28 mouse cellular contexts compared by ENCODE assay signal in genomic region chr11:121111601-121112000, GRCm38 (mm10). TPM values are rescaled to one million over a fixed set of nuclear protein-coding genes. Genes with fewer than 3 reads are reported as not detected.
DNase-seq lines count a peak whose midpoint lies in the region; ATAC-seq and TF ChIP-seq lines count a peak whose summit lies in the region.
"Had no signal": no experiment of that assay in that cellular context is flagged by ENCODE, and none has a peak within 500 bp of the region (broad histone marks: within the 10 kb centered on the region; RNA-seq: fewer than 3 reads in every experiment).

No protein-coding gene starts in this region.

- H3K4me3 ChIP-seq in heart, embryonic 10.5 days: no peak overlapping the region
- no peak overlapping the region for H3K4me3 ChIP-seq in heart, embryonic 12.5 days
- H3K4me3 ChIP-seq in myocyte: no peak overlapping the region
- H3K4me3 ChIP-seq: embryonic facial prominence, embryonic 12.5 days; forebrain, embryonic 10.5 days; heart, embryonic 15.5 days; intestine, embryonic 15.5 days; limb, embryonic 10.5 days; limb, embryonic 15.5 days; liver, embryonic 13.5 days; midbrain, embryonic 12.5 days had no signal

- H3K9ac ChIP-seq in heart, embryonic 12.5 days: no peak overlapping the region
- H3K9ac ChIP-seq: embryonic facial prominence, embryonic 12.5 days; forebrain, postnatal 0 days; heart, embryonic 15.5 days; intestine, embryonic 15.5 days; limb, embryonic 15.5 days; liver, embryonic 13.5 days; midbrain, embryonic 12.5 days had no signal

- DNase-seq in cerebellum, adult 9-10 months: peak; percentile 10
- DNase-seq in cerebellum, postnatal 25 days: no peak
- DNase-seq in heart, embryonic 10.5 days (ENCODE audit: low spot score): no peak
- DNase-seq in 3T3-L1 (ENCODE audit: low read depth, low spot score): peak; percentile 72
- DNase-seq in kidney, adult 9 months: no peak
- DNase-seq: forebrain, postnatal 0 days; gastrocnemius, postnatal 10 days; kidney, postnatal 4 days; liver, embryonic 13.5 days; lung, adult 18-20 months; lung, postnatal 14 days; thymus, adult 18-20 months; thymus, postnatal 25 days had no signal

- no peak for ATAC-seq in heart, embryonic 12.5 days (ENCODE audit: insufficient number of reproducible peaks, low FRiP score)
- ATAC-seq: forebrain, postnatal 0 days; hindbrain, embryonic 16.5 days; intestine, embryonic 15.5 days had no signal

- peaks cover 6% of the 10 kb centered on the region for H3K27me3 ChIP-seq in heart, embryonic 10.5 days (ENCODE audit: insufficient read depth, poor library complexity, severe bottlenecking)
- peaks cover 20% of the 10 kb centered on the region for H3K27me3 ChIP-seq in heart, embryonic 12.5 days (replicated peaks)
- peaks cover 6% of the 10 kb centered on the region for H3K27me3 ChIP-seq in myocyte (ENCODE audit: control insufficient read depth, insufficient read depth, insufficient read length)
- H3K27me3 ChIP-seq: embryonic facial prominence, embryonic 12.5 days; heart, embryonic 15.5 days; intestine, embryonic 15.5 days; limb, embryonic 15.5 days; liver, embryonic 13.5 days; midbrain, embryonic 12.5 days had no signal

- TF ChIP-seq POLR2A in myocyte (IDR thresholded peaks at IDR 0.05; ENCODE audit: insufficient read length, low read depth): no peak

- no peak overlapping the region for H3K4me2 ChIP-seq in heart, embryonic 12.5 days
- H3K4me2 ChIP-seq in myocyte (ENCODE audit: low read depth): peak overlapping the region; percentile 4
- H3K4me2 ChIP-seq: embryonic facial prominence, embryonic 12.5 days; heart, embryonic 15.5 days; intestine, embryonic 15.5 days; limb, embryonic 15.5 days; liver, embryonic 13.5 days; midbrain, embryonic 12.5 days had no signal

- peaks cover 23% of the 10 kb centered on the region for H3K4me1 ChIP-seq in heart, embryonic 10.5 days
- H3K4me1 ChIP-seq in heart, embryonic 12.5 days (replicated peaks): peaks cover 34% of the 10 kb centered on the region
- H3K4me1 ChIP-seq: embryonic facial prominence, embryonic 12.5 days; forebrain, embryonic 10.5 days; limb, embryonic 10.5 days; limb, embryonic 15.5 days had no signal

- H3K9me3 ChIP-seq in heart, embryonic 10.5 days: no peaks in the 10 kb centered on the region
- no peaks in the 10 kb centered on the region for H3K9me3 ChIP-seq in heart, embryonic 12.5 days (replicated peaks)
- H3K9me3 ChIP-seq: embryonic facial prominence, embryonic 12.5 days; forebrain, embryonic 10.5 days; heart, embryonic 15.5 days; intestine, embryonic 15.5 days; limb, embryonic 10.5 days; limb, embryonic 15.5 days; liver, embryonic 13.5 days; midbrain, embryonic 12.5 days had no signal

- 83% methylated on average over 1 of the region's 1 CpGs for WGBS in heart, embryonic 10.5 days
- 60% methylated on average over 1 of the region's 1 CpGs for WGBS in heart, embryonic 12.5 days

- no peak overlapping the region for H3ac ChIP-seq in myocyte (ENCODE audit: control insufficient read depth, insufficient read length)

- H3K79me2 ChIP-seq in myocyte (ENCODE audit: control insufficient read depth, insufficient read depth): no peaks in the 10 kb centered on the region

- 0 out of 2 replicates have a peak overlapping the region, but pooled peaks have one; percentile 29 for H3K27ac ChIP-seq in heart, embryonic 10.5 days
- H3K27ac ChIP-seq in heart, embryonic 12.5 days (ENCODE audit: poor library complexity, severe bottlenecking): no peak overlapping the region
- H3K27ac ChIP-seq: embryonic facial prominence, embryonic 12.5 days; forebrain, embryonic 10.5 days; heart, embryonic 15.5 days; intestine, embryonic 15.5 days; kidney, postnatal 0 days; limb, embryonic 10.5 days; limb, embryonic 15.5 days; liver, embryonic 13.5 days; midbrain, embryonic 12.5 days had no signal

- H3K36me3 ChIP-seq in heart, embryonic 10.5 days: no peaks in the 10 kb centered on the region
- no peaks in the 10 kb centered on the region for H3K36me3 ChIP-seq in heart, embryonic 12.5 days
- H3K36me3 ChIP-seq in myocyte (ENCODE audit: control insufficient read depth, insufficient read depth): no peaks in the 10 kb centered on the region
- H3K36me3 ChIP-seq: embryonic facial prominence, embryonic 12.5 days; forebrain, embryonic 10.5 days; heart, embryonic 15.5 days; intestine, embryonic 15.5 days; limb, embryonic 10.5 days; limb, embryonic 15.5 days; liver, embryonic 13.5 days; midbrain, embryonic 12.5 days had no signal

TF ChIP-seq in myocyte, 11 proteins besides CTCF, POLR2A, EP300 and RAD21:
- TF ChIP-seq E2F4 (IDR thresholded peaks at IDR 0.05; ENCODE audit: insufficient read depth) (no peak), TCF3 (IDR thresholded peaks at IDR 0.05; ENCODE audit: insufficient read length, low read depth) (no peak), MYOG (IDR thresholded peaks at IDR 0.05; ENCODE audit: control insufficient read depth in 1 of 3, insufficient read depth in 1 of 3, insufficient read length in 2 of 3, low read depth in 2 of 3) (peak in 1 of 3 experiments; percentile 23), MAX (IDR thresholded peaks at IDR 0.05; ENCODE audit: low read depth) (no peak), POLR2AphosphoS2 (IDR thresholded peaks at IDR 0.05; ENCODE audit: insufficient read length, low read depth) (no peak)
TF ChIP-seq in myocyte: peak in this region for 1.

RNA-seq across cellular contexts. Expression of gene Tex19.2, which starts 6.9 kb away (rescaled TPM):
- polyA plus RNA-seq in heart, embryonic 10.5 days (2016; fragmentation: Nextera tagmentation; extraction: Ambion mirVana): not detected in 2 replicates
- not detected in 2 replicates for polyA plus RNA-seq in heart, embryonic 12.5 days (2016; fragmentation: Nextera tagmentation; extraction: Ambion mirVana)
- polyA plus RNA-seq in myocyte (2012; fragmentation: generic; extraction: Trizol): 0.05 TPM
- polyA plus RNA-seq: forebrain, postnatal 0 days; heart, embryonic 15.5 days; hindbrain, embryonic 11.5 days; hindbrain, embryonic 16.5 days; intestine, embryonic 15.5 days; kidney, adult 2 months; limb, embryonic 10.5 days; limb, embryonic 15.5 days; midbrain, embryonic 12.5 days; neural tube, embryonic 14.5 days; stomach, embryonic 14.5 days had no signal

RNA-seq across cellular contexts. Expression of gene Sectm1a, which starts 30.6 kb away (rescaled TPM):
- polyA plus RNA-seq in heart, embryonic 10.5 days (2016; fragmentation: Nextera tagmentation; extraction: Ambion mirVana): not detected in 2 replicates
- polyA plus RNA-seq in heart, embryonic 12.5 days (2016; fragmentation: Nextera tagmentation; extraction: Ambion mirVana): not detected in 2 replicates
- 0.12 TPM for polyA plus RNA-seq in myocyte (2012; fragmentation: generic; extraction: Trizol)
- polyA plus RNA-seq: embryonic facial prominence, embryonic 12.5 days; forebrain, embryonic 10.5 days; forebrain, postnatal 0 days; heart, embryonic 15.5 days; hindbrain, embryonic 11.5 days; hindbrain, embryonic 16.5 days; limb, embryonic 10.5 days; midbrain, embryonic 12.5 days; neural tube, embryonic 14.5 days; stomach, embryonic 14.5 days had no signal

RNA-seq across cellular contexts. Expression of gene Tex19.1, which starts 34.3 kb away (rescaled TPM):
- 0.10 and 0.14 TPM in 2 replicates for polyA plus RNA-seq in heart, embryonic 10.5 days (2016; fragmentation: Nextera tagmentation; extraction: Ambion mirVana)
- polyA plus RNA-seq in heart, embryonic 12.5 days (2016; fragmentation: Nextera tagmentation; extraction: Ambion mirVana): 0.15 and 0.54 TPM in 2 replicates
- not detected for polyA plus RNA-seq in myocyte (2012; fragmentation: generic; extraction: Trizol)
- polyA plus RNA-seq: embryonic facial prominence, embryonic 12.5 days; forebrain, embryonic 10.5 days; forebrain, postnatal 0 days; heart, embryonic 15.5 days; hindbrain, embryonic 11.5 days; hindbrain, embryonic 16.5 days; intestine, embryonic 15.5 days; kidney, adult 2 months; kidney, postnatal 0 days; limb, embryonic 10.5 days; limb, embryonic 15.5 days; midbrain, embryonic 12.5 days; neural tube, embryonic 14.5 days; stomach, embryonic 14.5 days had no signal

RNA-seq across cellular contexts. Expression of gene Sectm1b, which starts 48.2 kb away (rescaled TPM):
- polyA plus RNA-seq in heart, embryonic 10.5 days (2016; fragmentation: Nextera tagmentation; extraction: Ambion mirVana): not detected in 2 replicates
- not detected in 2 replicates for polyA plus RNA-seq in heart, embryonic 12.5 days (2016; fragmentation: Nextera tagmentation; extraction: Ambion mirVana)
- polyA plus RNA-seq in myocyte (2012; fragmentation: generic; extraction: Trizol): not detected
- polyA plus RNA-seq: embryonic facial prominence, embryonic 12.5 days; forebrain, embryonic 10.5 days; forebrain, postnatal 0 days; heart, embryonic 15.5 days; hindbrain, embryonic 11.5 days; hindbrain, embryonic 16.5 days; limb, embryonic 10.5 days; midbrain, embryonic 12.5 days; neural tube, embryonic 14.5 days had no signal

RNA-seq across cellular contexts. Expression of gene Uts2r, which starts 48.5 kb away (rescaled TPM):
- polyA plus RNA-seq in heart, embryonic 10.5 days (2016; fragmentation: Nextera tagmentation; extraction: Ambion mirVana): 0.08 TPM in 1 of 2 replicates, not detected in the other
- polyA plus RNA-seq in heart, embryonic 12.5 days (2016; fragmentation: Nextera tagmentation; extraction: Ambion mirVana): not detected in 2 replicates
- 0.20 TPM for polyA plus RNA-seq in myocyte (2012; fragmentation: generic; extraction: Trizol)
- polyA plus RNA-seq: forebrain, embryonic 10.5 days; heart, embryonic 15.5 days; intestine, embryonic 15.5 days; kidney, adult 2 months; kidney, postnatal 0 days; liver, embryonic 13.5 days; stomach, embryonic 14.5 days had no signal

Comparison
In these comparisons a context has a peak if more than half of its experiments do, and no peak if none do; other contexts are left out.
1. DNase-seq: peak in cerebellum, adult 9-10 months (single experiment) and 3T3-L1 (single experiment); none in cerebellum, postnatal 25 days (0 of 2), heart, embryonic 10.5 days (single experiment) and kidney, adult 9 months (single experiment).